Mouse (Mus musculus): Measurements from ENCODE around the gene Fbxo47. TPM values are rescaled to one million over a fixed set of nuclear protein-coding genes. Genes with fewer than 3 reads are reported as not detected.
"Not testable (repeated sequence)": the region's sequence is repeated elsewhere in the genome, so short reads cannot be mapped to it uniquely, and the experiment has no call there.

Fbxo47 gene
- polyA plus RNA-seq, 1 experiment from 2014 or later: 0.85 TPM

GRCm38 (mm10) chr11:97840135-97840490 lies 43.8 kb downstream of the Fbxo47 start:
- WGBS: 67% methylated on average over 2 of the region's 2 CpGs
- no peak for ATAC-seq (ENCODE audit: low FRiP score, low read depth)
- H3K4me3 ChIP-seq: no peak overlapping the region; the same call in 1 of the 2 replicates

DNA sequence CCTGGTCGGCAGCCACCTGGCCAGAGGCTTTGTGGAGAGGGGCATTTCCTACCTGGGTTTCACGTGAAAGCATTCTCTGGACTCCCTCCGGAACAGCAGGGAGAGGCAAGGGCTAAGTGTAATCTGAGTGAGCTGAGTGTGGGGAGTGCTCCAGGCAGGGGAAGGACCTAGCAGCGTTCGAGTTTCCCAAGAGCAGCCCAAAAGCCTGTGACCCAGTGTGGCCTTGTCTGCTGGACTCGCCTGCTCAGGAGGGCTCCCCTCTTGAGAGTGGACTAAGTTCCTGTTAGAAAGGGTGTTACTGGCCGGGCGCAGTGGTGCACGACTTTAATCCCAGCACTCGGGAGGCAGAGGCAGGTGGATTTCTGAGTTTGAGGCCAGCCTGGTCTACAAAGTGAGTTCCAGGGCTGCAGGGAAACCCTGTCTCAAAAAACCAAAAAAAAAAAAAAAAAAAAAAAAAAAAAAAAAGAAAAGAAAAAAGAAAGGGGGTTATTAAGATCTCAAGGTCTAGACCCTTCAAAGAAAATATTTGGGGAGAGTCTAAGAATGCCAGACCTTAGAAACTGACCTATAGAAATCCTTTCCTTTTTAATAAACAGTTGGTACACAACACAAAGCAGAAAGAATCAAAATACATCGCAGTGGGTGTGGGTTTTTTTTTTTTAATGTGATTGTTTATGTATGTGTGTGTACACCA lies 44.4 kb downstream of the Fbxo47 start:
- Histone ChIP-seq H3K4me1 (peaks cover 14% of the 10 kb centered on the region), H3K27ac (no peak overlapping the region), H3K9me3 (no peaks in the 10 kb centered on the region), H3K4me3 (no peak overlapping the region), H3K4me2 (replicated peaks) (no peak overlapping the region), H3K9ac (no peak overlapping the region), H3K36me3 (peaks cover 27% of the 10 kb centered on the region), H3K27me3 (replicated peaks) (no peaks in the 10 kb centered on the region)
- no peak for ATAC-seq (ENCODE audit: low FRiP score, low read depth)
- 61% methylated on average over 11 of the region's 11 CpGs for WGBS

More at GRCm38 (mm10) chr11:97840135-97840490, 43.8 kb downstream of the Fbxo47 start:
- Histone ChIP-seq H3K4me2 (replicated peaks) (peak overlapping the region; percentile 59), H3K9ac (no peak overlapping the region), H3K9me3 (no peaks in the 10 kb centered on the region), H3K27me3 (replicated peaks) (no peaks in the 10 kb centered on the region), H3K27ac (peak overlapping the region; percentile 80; the same call in 1 of the 2 replicates), H3K36me3 (peaks cover 22% of the 10 kb centered on the region), H3K4me1 (peaks cover 14% of the 10 kb centered on the region)

DNA sequence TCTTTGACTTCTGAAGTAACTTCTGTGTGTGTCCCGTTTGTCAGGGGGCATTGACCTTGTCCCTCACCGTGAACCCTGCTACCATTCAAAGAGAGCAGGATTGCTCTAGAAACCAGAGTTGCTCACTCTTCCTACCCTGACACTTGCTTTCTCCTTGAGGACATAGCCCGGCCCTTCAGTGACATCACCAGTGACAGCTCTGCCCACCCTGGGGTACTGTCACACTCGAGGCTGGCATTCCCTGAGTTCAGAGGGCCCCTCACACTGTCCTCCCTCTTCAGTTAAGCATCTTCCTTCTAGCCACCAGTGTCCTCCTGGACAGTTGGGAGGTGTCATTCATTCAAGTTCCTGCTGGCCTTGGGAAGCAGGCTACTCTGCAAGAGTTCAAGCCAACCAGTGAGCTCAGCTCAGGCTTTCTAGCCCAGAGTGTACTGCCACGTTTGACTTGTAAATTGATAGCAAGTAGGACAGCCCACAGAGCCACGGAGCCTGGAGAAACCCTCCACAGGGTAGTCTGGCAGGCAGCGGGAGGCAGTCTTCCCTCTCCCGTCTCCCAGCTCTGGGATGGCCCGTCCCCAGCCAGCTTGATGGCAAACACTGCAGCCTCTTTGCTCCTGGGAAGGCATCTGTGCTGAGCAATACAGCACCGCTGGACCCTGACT lies 45.0 kb downstream of the Fbxo47 start:
- H3K36me3 ChIP-seq: peaks cover 34% of the 10 kb centered on the region
- WGBS: 44% methylated on average over 10 of the region's 10 CpGs
- no peak overlapping the region for H3K9ac ChIP-seq
- H3K4me2 ChIP-seq (replicated peaks): no peak overlapping the region
- H3K4me1 ChIP-seq: peaks cover 14% of the 10 kb centered on the region
- H3K4me3 ChIP-seq: no peak overlapping the region
- ATAC-seq (ENCODE audit: low FRiP score, low read depth): no peak
- no peaks in the 10 kb centered on the region for H3K27me3 ChIP-seq (replicated peaks)
- no peaks in the 10 kb centered on the region for H3K9me3 ChIP-seq
- H3K27ac ChIP-seq: no peak overlapping the region

DNA sequence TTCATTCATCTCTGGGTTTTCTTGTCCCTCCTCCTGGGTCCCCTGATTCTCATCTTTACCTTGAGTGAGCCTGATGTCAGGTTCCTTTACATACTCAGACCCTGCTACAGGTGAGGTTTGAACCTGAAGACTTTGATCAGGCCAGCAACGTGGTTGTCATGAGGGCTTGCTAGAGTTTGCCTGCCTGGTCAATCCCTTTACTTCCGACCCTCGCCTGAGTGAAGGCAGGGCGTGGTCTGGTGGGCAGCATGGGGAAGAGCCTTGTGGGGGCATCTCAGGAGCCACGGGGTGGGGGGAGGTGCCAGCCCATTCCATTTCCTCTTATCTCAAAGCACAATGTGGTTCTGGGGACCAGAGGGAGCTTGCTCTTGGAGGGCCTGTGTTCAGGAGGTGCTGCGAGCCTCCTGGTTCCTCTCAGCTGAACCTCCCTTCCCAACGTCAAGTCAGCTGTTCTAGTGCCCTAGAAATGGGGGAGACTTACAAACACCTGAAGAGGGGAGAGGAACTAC lies 46.3 kb downstream of the Fbxo47 start:
- 90% methylated on average over 7 of the region's 7 CpGs for WGBS
- Histone ChIP-seq H3K27me3 (replicated peaks) (no peaks in the 10 kb centered on the region), H3K9me3 (no peaks in the 10 kb centered on the region), H3K36me3 (peaks cover 41% of the 10 kb centered on the region), H3K27ac (no peak overlapping the region), H3K4me3 (no peak overlapping the region), H3K4me1 (peaks cover 14% of the 10 kb centered on the region), H3K4me2 (replicated peaks) (no peak overlapping the region), H3K9ac (no peak overlapping the region)
- ATAC-seq (ENCODE audit: low FRiP score, low read depth): no peak

DNA sequence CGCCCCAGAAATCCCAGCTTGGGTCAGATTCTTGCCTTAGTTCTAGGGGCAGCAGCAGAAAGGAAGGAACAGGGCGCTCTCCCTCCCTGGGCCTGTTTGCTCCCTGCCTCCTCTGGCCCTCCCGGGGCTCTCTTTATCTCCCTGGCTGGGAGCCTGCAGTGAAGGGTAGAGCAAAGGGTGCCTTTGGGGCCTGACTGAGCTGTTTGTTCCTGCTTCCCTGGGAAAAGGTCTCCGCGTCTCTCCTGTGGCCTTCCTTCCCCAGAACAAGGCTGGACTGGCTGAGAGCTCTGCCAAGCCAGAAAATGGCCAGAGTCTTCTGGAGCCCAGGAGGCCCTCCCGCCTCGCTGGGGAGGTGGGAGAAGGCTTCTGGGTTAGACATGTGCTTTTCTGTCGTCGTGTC lies 46.9 kb downstream of the Fbxo47 start:
- H3K9ac ChIP-seq; H3K4me3 ChIP-seq; H3K4me2 ChIP-seq (replicated peaks); H3K4me1 ChIP-seq; H3K9me3 ChIP-seq; H3K27ac ChIP-seq; ATAC-seq (ENCODE audit: low FRiP score, low read depth); H3K27me3 ChIP-seq (replicated peaks): not testable (repeated sequence)
- peaks cover 41% of the 10 kb centered on the region for H3K36me3 ChIP-seq
- 83% methylated on average over 9 of the region's 9 CpGs for WGBS

- ATAC-seq (ENCODE audit: low FRiP score, low read depth): no peak
- Histone ChIP-seq H3K36me3 (peaks cover 41% of the 10 kb centered on the region), H3K4me3 (no peak overlapping the region), H3K27ac (no peak overlapping the region), H3K9me3 (no peaks in the 10 kb centered on the region), H3K4me1 (0 out of 2 replicates have a peak, but pooled peaks cover 5% of the 10 kb centered on the region), H3K4me2 (replicated peaks) (no peak overlapping the region), H3K27me3 (replicated peaks) (no peaks in the 10 kb centered on the region), H3K9ac (no peak overlapping the region)
- WGBS: 73% methylated on average over 8 of the region's 8 CpGs
These were observed 47.4 kb downstream of the Fbxo47 start for GRCm38 (mm10) chr11:97836541-97836940.

- 77% methylated on average over 15 of the region's 15 CpGs for WGBS
- peaks cover 57% of the 10 kb centered on the region for H3K36me3 ChIP-seq
These were observed 50.6 kb downstream of the Fbxo47 start for GRCm38 (mm10) chr11:97833352-97833751.

DNA sequence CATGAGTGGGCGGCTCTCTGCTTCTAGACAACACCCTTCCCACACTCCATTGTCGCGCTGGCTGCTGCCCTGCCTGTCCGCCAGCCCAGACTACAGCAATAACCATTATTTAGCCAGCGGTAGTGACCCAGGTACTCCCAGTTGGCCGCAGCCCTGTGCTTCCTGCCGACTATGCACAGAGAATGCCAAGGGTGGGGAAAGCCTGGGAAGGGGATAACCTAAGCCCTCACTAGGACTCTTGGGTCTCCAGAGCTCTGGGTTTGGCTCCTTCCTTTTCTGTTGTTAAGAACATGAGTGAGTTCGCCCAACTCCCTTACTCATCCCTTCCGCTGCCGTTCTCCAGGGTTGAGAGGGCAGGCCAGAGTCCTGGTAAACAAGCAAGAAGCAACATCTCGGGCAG lies 52.0 kb downstream of the Fbxo47 start:
- Histone ChIP-seq H3K4me3 (no peak overlapping the region), H3K27ac (no peak overlapping the region), H3K4me2 (replicated peaks) (no peak overlapping the region), H3K27me3 (replicated peaks) (no peaks in the 10 kb centered on the region), H3K36me3 (peaks cover 62% of the 10 kb centered on the region), H3K9me3 (no peaks in the 10 kb centered on the region), H3K4me1 (no peaks in the 10 kb centered on the region), H3K9ac (no peak overlapping the region)
- 74% methylated on average over 11 of the region's 11 CpGs for WGBS
- no peak for ATAC-seq (ENCODE audit: low FRiP score, low read depth)

More at GRCm38 (mm10) chr11:97833352-97833751, 50.6 kb downstream of the Fbxo47 start:
- Histone ChIP-seq H3K27ac (no peak overlapping the region), H3K4me3 (no peak overlapping the region), H3K4me1 (no peaks in the 10 kb centered on the region), H3K9me3 (no peaks in the 10 kb centered on the region), H3K27me3 (replicated peaks) (no peaks in the 10 kb centered on the region), H3K4me2 (replicated peaks) (no peak overlapping the region), H3K9ac (no peak overlapping the region)
- ATAC-seq (ENCODE audit: low FRiP score, low read depth): no peak

- no peaks in the 10 kb centered on the region for H3K9me3 ChIP-seq
- ATAC-seq (ENCODE audit: low FRiP score, low read depth): no peak
- peaks cover 63% of the 10 kb centered on the region for H3K36me3 ChIP-seq
- 87% methylated on average over 6 of the region's 6 CpGs for WGBS
- H3K4me2 ChIP-seq (replicated peaks): no peak overlapping the region
- H3K4me3 ChIP-seq: no peak overlapping the region
- no peaks in the 10 kb centered on the region for H3K4me1 ChIP-seq
- H3K27ac ChIP-seq: no peak overlapping the region
- H3K27me3 ChIP-seq (replicated peaks): no peaks in the 10 kb centered on the region
- no peak overlapping the region for H3K9ac ChIP-seq
These were observed 53.5 kb downstream of the Fbxo47 start for GRCm38 (mm10) chr11:97830501-97830900.

DNA sequence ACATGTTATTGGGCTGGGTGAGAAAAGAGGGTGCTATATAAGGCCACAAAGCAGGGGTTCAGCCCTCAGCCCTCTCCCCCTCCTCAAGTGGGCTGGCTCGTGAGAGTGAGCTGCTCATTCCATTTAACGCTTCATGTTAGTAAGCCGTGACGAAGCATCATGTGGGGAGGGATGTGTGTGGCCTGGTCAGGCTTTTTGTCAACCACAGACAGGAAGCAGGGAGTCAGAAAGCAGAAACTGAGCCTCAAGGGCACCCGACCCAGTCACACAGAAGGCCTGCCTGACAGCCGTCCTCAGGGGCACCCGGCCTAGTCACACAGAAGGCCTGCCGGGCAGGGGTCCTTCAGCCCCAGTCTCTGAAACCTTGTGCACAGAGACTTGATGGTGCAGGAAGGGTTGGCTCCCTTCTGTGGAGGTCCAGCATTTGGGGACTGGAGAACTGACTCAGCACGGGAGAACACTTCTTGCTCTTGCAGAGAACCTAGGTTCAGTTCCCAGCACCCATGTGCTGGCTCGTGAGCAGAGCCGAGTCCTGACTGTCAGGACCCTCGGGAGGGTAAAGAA lies 54.0 kb downstream of the Fbxo47 start:
- ATAC-seq (ENCODE audit: low FRiP score, low read depth): no peak
- H3K36me3 ChIP-seq: peaks cover 63% of the 10 kb centered on the region
- peaks cover 3% of the 10 kb centered on the region; the same call in 1 of the 2 replicates for H3K4me1 ChIP-seq
- no peak overlapping the region; the same call in 1 of the 2 replicates for H3K27ac ChIP-seq
- no peaks in the 10 kb centered on the region for H3K9me3 ChIP-seq
- no peak overlapping the region for H3K4me3 ChIP-seq
- no peak overlapping the region for H3K4me2 ChIP-seq (replicated peaks)
- H3K27me3 ChIP-seq (replicated peaks): no peaks in the 10 kb centered on the region
- no peak overlapping the region for H3K9ac ChIP-seq
- 79% methylated on average over 12 of the region's 12 CpGs for WGBS

DNA sequence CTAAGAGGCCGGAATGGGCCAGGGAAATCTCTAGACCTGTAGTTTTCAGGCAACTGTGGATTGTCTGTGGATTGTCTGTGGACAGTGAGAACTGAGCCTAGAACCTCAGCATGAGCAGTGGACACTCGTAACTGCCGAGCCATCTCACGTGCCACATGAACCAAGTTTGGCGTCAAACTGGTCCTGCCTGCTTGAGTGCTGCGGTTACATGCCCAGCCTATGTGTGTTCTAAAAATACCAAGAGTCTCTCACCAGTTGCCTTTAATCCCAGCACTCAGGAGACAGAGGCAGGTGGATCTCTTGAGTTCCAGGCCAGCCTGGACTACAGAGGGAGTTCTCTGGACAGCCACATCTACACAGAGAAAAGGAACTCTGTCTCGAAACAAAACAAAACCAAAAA lies 54.6 kb downstream of the Fbxo47 start:
- WGBS: 96% methylated on average over 7 of the region's 7 CpGs
- Histone ChIP-seq H3K27ac (no peak overlapping the region), H3K27me3 (replicated peaks) (no peaks in the 10 kb centered on the region), H3K36me3 (peaks cover 63% of the 10 kb centered on the region), H3K4me1 (peaks cover 3% of the 10 kb centered on the region; the same call in 1 of the 2 replicates), H3K9me3 (no peaks in the 10 kb centered on the region), H3K9ac (no peak overlapping the region), H3K4me2 (replicated peaks) (no peak overlapping the region), H3K4me3 (no peak overlapping the region)
- ATAC-seq (ENCODE audit: low FRiP score, low read depth): no peak

DNA sequence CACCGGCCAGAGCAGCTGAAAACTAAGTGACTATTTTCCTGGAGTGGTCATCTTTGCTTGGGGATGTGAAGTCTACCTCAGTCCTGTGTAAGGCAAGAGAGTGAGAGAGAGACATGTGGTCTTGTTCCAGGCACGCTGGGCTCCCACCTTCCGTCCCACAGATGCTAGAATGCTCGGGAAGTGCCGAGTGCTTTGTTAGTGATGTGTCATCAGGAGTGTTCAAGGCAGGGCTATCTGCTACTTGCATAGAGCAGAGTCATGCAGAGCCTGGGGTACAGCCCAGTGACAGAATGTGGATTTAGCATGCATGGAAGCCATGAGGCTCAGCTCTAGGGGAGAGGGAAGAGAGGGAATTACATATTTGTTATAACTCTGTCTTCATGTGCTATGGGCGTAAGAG lies 56.3 kb downstream of the Fbxo47 start:
- Histone ChIP-seq H3K9ac (no peak overlapping the region), H3K4me1 (peaks cover 3% of the 10 kb centered on the region; the same call in 1 of the 2 replicates), H3K4me2 (replicated peaks) (no peak overlapping the region), H3K4me3 (no peak overlapping the region), H3K9me3 (no peaks in the 10 kb centered on the region), H3K27ac (no peak overlapping the region), H3K36me3 (peaks cover 58% of the 10 kb centered on the region), H3K27me3 (replicated peaks) (no peaks in the 10 kb centered on the region)
- WGBS: 91% methylated on average over 6 of the region's 6 CpGs
- ATAC-seq (ENCODE audit: low FRiP score, low read depth): no peak

Measured in neural tube, embryonic 12.5 days (tissue).